Mouse (Mus musculus) liver, adult (tissue): ENCODE measurements at regions not wholly inside any gene's neighbourhood (a gene's known extent, or its start where the extent isn't known, plus 50 kb on each side); places are given as distances from the start of the nearest gene placed in this dataset.

Experiments
- GATA4 ChIP-seq: IDR thresholded peaks from 2 replicates; pipeline ENCODE4 v1.6.1; 2014; ENCODE audit warnings: mild to moderate bottlenecking, low read length; ENCODE audit not compliant: insufficient replicate concordance

DNA sequence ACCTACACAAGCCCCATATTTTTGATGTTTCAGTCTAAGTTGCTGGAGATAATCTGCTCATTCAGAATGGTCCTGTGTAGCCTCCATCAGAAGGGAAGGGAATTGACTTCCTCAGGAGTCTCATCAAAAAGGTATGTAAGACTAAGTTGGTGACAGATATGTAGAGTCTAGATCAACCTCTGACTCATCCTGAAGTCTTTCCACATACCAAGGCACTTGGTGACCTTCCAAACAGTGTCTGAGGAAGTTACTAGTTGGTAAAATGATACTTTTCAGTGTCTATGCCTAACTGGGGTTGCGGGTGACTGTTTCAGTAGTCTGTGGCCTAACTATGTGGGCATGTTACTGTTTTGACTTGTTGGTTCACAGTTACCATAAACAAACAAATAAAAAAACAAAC, 133.0 kb upstream of the Plcb4 start:
- TF ChIP-seq GATA4, result no peak

DNA sequence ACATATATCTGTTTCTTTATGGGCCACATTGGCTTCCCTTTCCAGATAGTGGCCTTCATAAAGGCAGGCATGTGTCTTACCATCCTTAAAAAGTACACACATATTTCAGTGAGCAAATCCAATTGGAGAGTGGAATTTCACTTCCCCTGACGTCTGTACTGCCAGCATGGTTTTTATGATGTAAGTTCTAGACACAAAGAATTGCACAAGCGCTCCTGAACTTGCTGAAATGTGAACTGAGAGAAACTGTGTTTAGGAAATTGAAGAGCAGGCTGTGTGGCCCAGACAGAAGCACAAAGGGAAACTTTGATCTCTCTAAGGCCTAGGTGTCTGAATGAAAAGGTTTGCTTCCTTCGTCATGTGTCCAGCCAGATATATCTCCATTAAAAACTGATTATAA, 129.2 kb upstream of the Plcb4 start:
- TF ChIP-seq GATA4, result no peak

DNA sequence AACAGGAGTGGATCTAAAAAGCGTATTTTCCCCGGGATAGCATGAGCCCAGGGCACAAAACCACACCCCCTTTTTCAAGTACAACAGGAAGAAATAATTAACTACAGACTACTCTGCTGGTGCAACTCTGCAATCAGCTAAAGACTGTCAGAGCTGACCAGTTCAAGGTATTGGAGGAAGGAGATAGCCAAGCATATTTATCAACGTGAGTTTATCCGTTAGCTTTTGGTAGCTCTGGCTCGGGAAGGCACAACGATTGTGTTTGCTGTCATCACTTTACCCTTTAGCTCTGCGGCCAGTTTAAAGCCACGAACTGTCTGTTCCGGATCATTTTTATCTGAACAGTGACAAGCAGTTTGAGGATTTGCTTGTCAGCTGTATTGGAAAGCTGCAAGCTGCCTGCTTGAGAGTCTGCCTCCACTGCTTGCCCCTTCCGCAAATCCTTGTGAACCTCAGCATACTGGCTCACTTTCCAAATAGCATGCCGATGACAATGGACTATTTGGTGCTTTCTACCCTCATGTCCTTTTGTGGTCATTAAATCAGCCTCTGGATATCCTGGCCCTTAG, 122.4 kb upstream of the Plcb4 start:
- no peak; the same call in 1 of the 2 replicates for TF ChIP-seq GATA4

DNA sequence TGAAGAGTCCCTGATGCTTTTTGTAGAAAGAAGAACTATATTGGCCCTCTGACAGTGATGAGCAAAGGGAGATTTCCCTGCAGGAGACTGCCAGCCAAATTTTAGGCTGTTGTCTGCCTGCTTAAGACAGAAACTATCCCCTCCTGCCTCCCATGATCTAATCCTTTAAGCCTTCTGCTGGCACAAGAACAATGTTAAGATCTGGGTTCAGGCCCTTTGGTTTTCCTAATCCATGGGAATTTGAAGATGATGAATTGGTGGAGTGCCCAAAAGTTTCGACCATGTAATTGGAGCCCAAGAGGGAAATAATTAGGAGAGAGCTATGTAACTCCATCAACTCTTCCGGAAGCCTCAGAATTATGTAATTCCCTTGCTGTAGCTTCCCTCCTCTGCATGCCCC, 120.8 kb upstream of the Plcb4 start:
- TF ChIP-seq GATA4, result no peak

DNA sequence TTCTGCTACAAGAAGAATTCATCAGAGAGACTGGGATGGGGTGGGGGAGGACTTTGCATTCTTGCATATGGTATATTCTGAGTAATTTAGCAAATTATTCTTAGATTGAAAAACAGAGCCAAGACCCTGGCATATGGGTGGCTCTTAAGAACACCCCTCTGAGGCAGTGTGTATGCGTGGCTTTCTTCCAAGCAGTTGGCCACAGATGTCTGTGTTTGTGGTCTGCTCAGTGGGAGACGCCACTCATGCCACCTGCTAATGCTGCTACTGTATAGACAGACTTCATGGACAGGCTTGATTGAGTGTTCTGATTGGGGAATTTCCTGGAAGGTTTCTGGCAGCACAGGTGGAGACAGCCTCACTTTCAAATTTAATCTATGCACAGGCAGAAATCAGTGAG, 117.8 kb upstream of the Plcb4 start:
- no peak for TF ChIP-seq GATA4

DNA sequence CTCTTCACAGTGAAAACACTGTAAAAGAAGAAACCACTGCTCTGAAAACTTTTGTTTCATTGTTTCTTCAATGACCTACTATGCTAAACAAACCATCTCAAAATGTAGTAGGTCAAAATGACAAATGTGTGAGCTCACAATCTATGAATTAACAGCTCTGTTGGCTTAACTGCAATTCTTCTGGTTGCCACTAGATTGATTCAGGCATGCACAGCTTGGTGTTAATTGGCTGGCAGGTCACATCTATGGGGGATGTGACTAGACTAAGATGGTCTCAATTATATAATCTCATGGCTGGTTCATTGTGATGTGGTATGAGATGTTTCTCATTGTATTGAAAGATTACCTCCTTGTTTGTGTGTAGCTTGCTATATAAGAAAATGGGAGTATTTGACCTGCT, 116.9 kb upstream of the Plcb4 start:
- no peak for TF ChIP-seq GATA4

DNA sequence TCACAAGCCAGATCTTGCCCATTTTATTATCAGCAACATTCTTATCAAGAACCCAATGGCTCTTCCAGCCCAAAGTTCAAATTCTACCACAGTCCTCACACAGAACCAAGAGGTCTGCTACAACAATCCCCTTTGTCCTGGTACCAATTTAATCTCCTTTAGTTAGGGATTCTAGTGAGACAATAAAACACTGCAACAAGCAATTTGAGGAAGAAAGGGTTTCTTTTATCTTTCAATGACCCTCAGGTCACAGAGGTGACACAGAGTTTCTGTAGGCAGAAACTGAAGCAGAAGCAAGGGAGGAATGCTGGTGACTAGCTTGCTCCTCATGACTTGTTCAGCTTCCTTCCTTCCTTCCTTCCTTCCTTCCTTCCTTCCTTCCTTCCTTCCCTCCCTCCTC, 113.9 kb upstream of the Plcb4 start:
- TF ChIP-seq GATA4, result no peak

DNA sequence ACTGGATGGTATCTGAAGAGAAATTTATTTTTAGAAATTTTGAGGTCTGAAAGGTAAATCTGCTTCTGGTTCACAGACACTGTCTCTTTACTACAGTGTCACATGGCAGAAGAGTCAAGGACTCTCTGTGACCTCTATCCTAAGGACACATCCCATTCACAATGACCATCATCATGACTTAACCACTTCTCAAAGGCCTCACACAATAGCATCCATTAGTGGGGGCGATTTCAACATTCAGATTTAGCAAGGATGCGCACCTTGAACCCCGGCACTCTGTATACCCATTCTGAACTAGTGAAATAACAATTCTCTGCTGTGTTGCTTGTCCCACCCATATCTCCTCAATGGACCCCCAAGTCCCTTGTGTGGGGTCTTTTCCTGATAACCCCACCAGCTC, 110.8 kb upstream of the Plcb4 start:
- no peak for TF ChIP-seq GATA4

DNA sequence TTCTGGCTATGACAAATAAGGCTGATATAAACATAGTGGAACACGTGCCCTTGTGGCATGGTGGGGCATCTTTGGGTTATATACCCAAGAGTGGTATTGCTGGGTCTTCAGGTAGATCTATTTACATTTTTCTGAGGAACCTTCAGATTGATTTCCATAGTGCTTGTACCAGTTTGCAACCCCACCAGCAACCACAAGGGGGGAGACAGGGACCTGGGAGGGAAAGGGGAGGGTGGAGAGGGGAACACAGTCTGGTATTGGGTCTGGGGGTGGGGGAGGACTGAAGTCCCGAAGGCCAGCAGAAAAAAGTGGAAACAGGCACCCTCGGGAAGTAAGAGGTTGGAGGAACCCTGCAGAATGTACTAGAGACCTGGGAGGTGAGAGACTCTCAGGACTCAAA, 105.8 kb upstream of the Plcb4 start:
- no peak for TF ChIP-seq GATA4

DNA sequence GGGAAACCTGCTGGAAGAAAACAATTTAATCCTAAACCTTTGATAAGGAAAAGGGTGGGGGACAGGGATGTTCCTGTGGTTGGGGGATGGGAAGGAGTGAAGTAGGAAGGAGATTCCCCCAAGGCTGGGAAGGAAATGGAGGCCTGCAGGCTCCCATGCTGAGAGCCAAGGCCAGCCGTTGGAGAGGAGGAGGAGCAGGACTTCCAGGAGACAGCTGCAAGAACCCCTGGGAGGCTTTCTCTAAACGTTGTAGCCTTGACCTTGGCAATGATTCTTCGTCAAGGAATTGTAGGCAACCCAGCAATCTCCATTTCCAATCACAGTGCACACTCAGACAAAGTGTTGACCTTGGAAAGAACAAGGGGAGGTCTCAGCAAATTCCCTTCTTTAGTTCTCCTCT, 99.5 kb upstream of the Plcb4 start:
- TF ChIP-seq GATA4, result no peak

DNA sequence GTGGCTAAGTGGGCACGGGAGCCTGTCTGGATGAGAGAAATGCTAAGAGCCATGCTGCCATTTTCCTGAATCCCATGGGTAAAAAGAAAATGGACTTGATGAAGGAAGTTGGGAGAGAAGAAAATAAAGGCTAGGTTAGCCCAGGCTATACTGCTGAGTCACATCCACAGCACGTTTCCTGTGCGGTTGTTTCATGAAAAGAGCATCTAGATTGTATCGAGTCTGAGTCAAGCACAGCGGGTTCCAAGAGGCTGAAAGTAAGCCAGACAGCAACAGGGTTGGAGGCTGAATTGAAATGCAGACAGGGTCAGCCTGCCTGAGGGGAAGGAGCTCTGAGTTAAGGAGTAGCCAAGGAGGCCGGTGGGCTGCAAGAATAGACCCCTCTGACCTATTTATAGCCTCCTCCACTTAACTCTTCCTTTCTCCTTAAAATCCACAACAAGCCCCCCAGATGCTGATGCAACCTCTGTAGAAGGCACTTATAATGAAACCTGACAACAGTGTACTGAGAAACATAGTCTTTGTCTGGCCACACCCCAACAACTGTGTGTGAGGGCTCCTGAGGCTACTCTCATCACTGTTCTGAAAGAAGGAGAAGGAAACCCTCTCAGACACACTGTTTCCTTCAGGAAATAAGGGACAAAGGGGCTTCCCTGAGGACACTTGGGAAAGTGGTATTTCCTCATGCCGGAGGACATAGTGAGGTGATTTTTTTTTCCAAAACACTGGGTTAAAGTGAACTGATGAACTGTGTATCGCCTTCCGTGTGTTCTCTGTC, 98.7 kb upstream of the Plcb4 start:
- TF ChIP-seq GATA4, result no peak

DNA sequence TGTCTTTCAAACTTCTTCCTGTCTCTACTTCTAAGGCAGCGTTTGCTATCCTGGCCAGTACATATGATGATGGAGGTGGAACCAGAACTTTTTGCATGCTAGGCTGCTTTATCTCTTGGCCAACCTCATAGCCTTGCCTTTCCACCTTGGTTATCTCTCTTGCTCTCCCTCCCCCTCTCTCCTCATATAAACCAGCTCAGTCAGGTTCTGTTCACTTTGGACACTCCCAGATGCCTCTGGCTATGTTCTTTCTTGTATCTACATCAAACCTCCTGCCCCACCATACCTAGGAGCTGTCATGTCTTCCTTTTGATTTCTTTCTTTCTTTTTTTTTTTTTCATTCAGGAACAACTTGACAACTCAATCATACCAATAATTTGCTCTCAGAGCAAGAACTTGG, 98.0 kb upstream of the Plcb4 start:
- no peak for TF ChIP-seq GATA4

DNA sequence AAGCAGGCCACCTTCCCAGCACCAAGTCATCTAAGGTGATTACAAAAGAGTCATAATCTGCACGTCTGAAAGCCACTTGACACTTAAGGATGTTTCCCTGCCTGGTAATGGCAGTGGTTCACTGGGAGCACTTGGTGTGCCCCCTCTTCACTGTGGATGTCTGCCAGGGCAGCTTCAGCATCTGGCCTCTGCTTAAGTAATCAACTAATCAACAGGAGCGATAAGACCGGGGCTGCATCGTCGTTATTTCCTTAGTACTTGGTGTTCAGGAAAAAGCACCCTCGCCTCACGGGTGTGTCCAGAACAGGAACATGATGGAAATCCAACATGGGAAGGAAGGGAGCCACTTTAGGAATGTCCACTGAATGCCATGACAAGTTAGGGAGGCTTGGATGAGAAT, 97.1 kb upstream of the Plcb4 start:
- TF ChIP-seq GATA4, result peak; percentile 81

DNA sequence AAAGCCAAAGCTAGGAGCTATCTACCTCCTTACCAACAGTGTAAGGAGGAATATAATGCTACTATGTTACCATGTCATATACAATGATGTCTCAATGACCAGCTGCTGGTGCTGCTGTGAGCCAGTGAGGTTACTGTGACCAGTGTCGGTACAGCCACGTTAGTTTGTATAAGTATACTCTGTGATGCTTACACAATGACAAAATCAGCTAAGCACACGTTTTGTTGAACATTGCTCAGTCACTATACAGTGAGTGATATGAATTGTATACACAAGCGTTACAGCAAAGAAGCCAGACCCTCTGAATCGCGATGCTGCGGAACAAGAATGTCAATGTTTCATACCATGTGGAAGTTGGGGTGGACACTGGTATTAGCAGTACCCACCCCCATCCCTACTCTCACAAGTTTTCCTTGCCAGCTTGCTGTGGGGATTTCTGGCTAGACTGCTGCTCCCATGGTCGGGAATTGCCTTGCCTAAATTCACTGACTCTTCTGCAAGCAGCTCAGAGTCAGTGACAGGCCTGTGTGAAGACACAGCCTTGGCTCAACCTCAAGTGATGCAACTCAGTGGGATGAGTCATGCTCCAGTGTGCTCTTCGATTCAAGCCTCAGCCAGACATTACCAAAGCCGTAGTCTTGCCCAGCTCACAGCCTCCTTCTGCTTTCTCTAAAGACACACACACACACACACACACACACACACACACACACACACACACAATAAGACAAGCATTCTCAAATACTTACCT, 96.5 kb upstream of the Plcb4 start:
- TF ChIP-seq GATA4, result no peak

DNA sequence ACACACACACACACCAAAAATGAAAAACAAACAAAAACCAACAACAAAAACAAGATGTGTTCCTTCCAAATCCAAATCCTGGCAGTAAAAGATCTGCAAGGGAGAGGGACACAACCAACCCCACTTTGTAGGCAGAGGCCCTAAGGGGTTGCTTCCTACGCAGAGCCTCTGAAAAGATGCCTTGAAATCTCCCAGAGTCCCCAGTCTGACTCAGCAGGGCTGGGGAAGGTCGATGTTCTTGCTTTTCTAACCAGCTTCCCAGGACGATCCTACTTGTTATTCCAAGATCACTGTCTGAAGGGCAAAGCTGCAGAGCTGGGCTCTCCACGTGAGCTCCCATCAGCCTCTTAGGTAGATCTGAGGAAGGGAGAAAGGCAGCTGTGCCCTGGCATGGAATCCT, 94.6 kb upstream of the Plcb4 start:
- no peak for TF ChIP-seq GATA4

DNA sequence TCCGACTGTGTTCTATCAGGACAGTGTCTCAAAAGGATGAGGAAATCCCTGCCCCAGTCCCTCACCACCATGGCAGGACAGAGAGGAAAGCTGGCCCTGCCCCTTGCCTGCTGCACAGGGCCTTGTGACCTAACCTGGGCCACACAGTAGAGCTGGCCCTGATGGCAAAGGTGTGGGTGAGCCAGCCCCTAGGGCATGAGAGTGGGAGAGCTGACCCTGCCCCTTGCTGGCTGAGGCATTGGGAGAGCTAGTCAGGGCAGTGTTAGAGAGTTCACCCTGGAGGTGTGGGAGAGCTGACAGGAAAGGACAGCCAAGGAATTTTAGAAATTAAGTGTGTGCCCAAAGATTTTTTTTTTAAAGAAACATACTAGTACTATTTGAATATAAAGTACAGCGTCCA, 90.5 kb upstream of the Plcb4 start:
- TF ChIP-seq GATA4, result no peak
